In the genomic region with DNA sequence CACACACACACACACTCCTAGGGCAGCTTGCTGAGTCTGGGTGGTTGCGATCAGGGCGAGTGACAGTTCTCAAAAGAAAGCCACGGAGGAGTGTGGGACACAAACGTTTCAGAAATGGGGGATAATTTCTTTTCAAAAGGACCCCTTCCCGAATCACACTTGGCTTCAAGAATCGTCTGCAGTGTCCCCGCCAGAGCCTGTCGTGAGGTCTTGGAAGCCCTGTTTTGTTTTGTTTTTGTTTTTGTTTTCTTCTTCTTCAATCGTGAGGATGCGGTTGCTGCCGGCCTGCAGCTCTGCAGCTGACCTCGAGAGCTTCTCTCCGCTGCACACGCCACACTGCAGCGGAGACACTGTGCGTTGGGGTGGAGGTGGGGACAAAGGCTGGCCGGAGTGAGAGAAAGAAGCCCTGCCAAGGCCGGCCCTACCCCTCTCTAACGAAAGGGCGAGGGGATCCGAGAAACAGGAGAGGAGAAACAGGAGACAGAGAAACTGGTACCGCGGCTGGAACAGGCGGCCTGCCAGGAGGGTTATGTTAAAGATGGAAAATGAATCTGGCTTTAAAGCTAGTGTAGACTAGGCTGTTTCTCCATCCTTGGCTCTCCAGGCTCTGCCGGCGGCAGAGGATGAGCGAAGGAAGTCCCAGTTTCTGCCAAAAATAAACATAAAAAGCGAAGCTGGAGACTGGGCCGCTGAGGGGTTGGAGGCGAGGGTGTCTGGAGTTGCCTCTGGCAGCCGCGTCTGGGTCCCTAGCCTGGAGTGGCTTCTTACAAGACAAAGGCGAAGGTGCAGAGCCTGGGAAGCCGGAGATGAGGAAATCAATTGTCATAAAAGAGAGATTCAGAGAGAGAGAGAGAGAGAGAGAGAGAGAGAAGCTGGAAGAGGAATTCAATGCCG, we compare ENCODE assay signal across 13 mouse cellular contexts. TPM values are rescaled to one million over a fixed set of nuclear protein-coding genes. Genes with fewer than 3 reads are reported as not detected.
DNase-seq lines count a peak whose midpoint lies in the region; ATAC-seq and TF ChIP-seq lines count a peak whose summit lies in the region.
"Had no signal": no experiment of that assay in that cellular context is flagged by ENCODE, and none has a peak within 500 bp of the region (broad histone marks: within the 10 kb centered on the region; RNA-seq: fewer than 3 reads in every experiment).

No protein-coding gene starts in this region.

- no peak overlapping the region for H3K9ac ChIP-seq in lung, embryonic 14.5 days
- H3K9ac ChIP-seq in hindbrain, embryonic 16.5 days (ENCODE audit: low read depth, low read length), result no peak overlapping the region

- WGBS in lung, embryonic 14.5 days, result 1% methylated on average over 35 of the region's 35 CpGs
- WGBS in hindbrain, embryonic 16.5 days, result 2% methylated on average over 35 of the region's 35 CpGs

- no peak for ATAC-seq in lung, embryonic 14.5 days (ENCODE audit: insufficient read depth)
- no peak for ATAC-seq in hindbrain, embryonic 16.5 days

- no peak for TF ChIP-seq CTCF in lung, embryonic 14.5 days (IDR thresholded peaks at IDR 0.05; ENCODE audit: low read depth)
- no peak for TF ChIP-seq CTCF in left cerebral cortex, adult 2 months (IDR thresholded peaks at IDR 0.05)

- intact Hi-C loops in left cerebral cortex, adult 2 months (cut with DNase I), result loop anchor here (1.0 to 5.0 kb wide), 7 partner anchors 260 to 585 kb away; a partner anchor contains a TSS

- H3K27me3 ChIP-seq in lung, embryonic 14.5 days (ENCODE audit: insufficient read depth, low read length), result peaks cover 96% of the 10 kb centered on the region
- peaks cover 72% of the 10 kb centered on the region for H3K27me3 ChIP-seq in hindbrain, embryonic 16.5 days (replicated peaks; ENCODE audit: control insufficient read depth, insufficient read depth, low read length)

- H3K36me3 ChIP-seq in lung, embryonic 14.5 days (ENCODE audit: insufficient read depth), result no peaks in the 10 kb centered on the region
- no peaks in the 10 kb centered on the region for H3K36me3 ChIP-seq in hindbrain, embryonic 16.5 days (ENCODE audit: control insufficient read depth, insufficient read depth, low read length)

- no peak for DNase-seq in lung, embryonic 14.5 days
- no peak for DNase-seq in lung, postnatal 10 days
- peak; percentile 60 for DNase-seq in kidney, postnatal 10 days
- no peak for DNase-seq in left cerebral cortex, adult 9 months (ENCODE audit: low spot score in 2 of 2)
- DNase-seq in left cerebral cortex, adult 2 months (ENCODE audit: extremely low spot score in 1 of 2, low spot score in 2 of 2), result no peak
- no peak for DNase-seq in liver
- DNase-seq: lung, adult 18-20 months; right cerebral cortex, adult 18-20 months had no signal

- no peaks in the 10 kb centered on the region for H3K4me1 ChIP-seq in lung, embryonic 14.5 days (ENCODE audit: insufficient read depth)
- peaks cover 2% of the 10 kb centered on the region; the same call in 1 of the 2 replicates for H3K4me1 ChIP-seq in hindbrain, embryonic 16.5 days (ENCODE audit: control insufficient read depth, insufficient read depth, low read depth, low read length)

- H3K9me3 ChIP-seq in lung, embryonic 14.5 days (ENCODE audit: low read depth, low read length), result no peaks in the 10 kb centered on the region
- H3K9me3 ChIP-seq in hindbrain, embryonic 16.5 days (ENCODE audit: control insufficient read depth, low read length), result no peaks in the 10 kb centered on the region

- H3K27ac ChIP-seq in lung, embryonic 14.5 days (ENCODE audit: low read depth), result no peak overlapping the region
- 0 out of 2 replicates have a peak overlapping the region, but pooled peaks have one; percentile 16 for H3K27ac ChIP-seq in hindbrain, embryonic 16.5 days (ENCODE audit: low read depth, low read length)
- H3K27ac ChIP-seq in left cerebral cortex, adult 2 months, result no peak overlapping the region

- H3K4me3 ChIP-seq in lung, embryonic 14.5 days (ENCODE audit: low read depth, low read length), result no peak overlapping the region
- H3K4me3 ChIP-seq in hindbrain, embryonic 16.5 days (ENCODE audit: low read length), result no peak overlapping the region
- H3K4me3 ChIP-seq in left cerebral cortex, adult 2 months, result no peak overlapping the region
- H3K4me3 ChIP-seq: myocyte had no signal

- H3K4me2 ChIP-seq in lung, embryonic 14.5 days, result peak overlapping the region; percentile 31; the same call in 1 of the 2 replicates
- H3K4me2 ChIP-seq in hindbrain, embryonic 16.5 days (ENCODE audit: low read length), result peak overlapping the region; percentile 24; the same call in 1 of the 2 replicates

RNA-seq across cellular contexts. Expression of a gene that starts 4.3 kb away (rescaled TPM):
- 0.99 and 1.4 TPM in 2 replicates for polyA plus RNA-seq in lung, embryonic 14.5 days (2014; fragmentation: Nextera tagmentation; extraction: Ambion mirVana)
- 15.1 and 15.9 TPM in 2 replicates for polyA plus RNA-seq in hindbrain, embryonic 16.5 days (2015; fragmentation: Nextera tagmentation; extraction: Ambion mirVana)
- total RNA-seq in left cerebral cortex, adult 2 months (2021), result not detected
- total RNA-seq: left cerebral cortex, adult 18-20 months; megakaryocyte-erythroid progenitor cell, adult 5-6 weeks had no signal
- polyA plus RNA-seq: forebrain, embryonic 11.5 days had no signal

RNA-seq across cellular contexts. Expression of a gene that starts 6.1 kb away (rescaled TPM):
- polyA plus RNA-seq in lung, embryonic 14.5 days (2014; fragmentation: Nextera tagmentation; extraction: Ambion mirVana), result 0.08 and 0.22 TPM in 2 replicates
- 1.4 and 5.2 TPM in 2 replicates for polyA plus RNA-seq in hindbrain, embryonic 16.5 days (2015; fragmentation: Nextera tagmentation; extraction: Ambion mirVana)
- total RNA-seq in left cerebral cortex, adult 2 months (2021), result not detected
- total RNA-seq: left cerebral cortex, adult 18-20 months; megakaryocyte-erythroid progenitor cell, adult 5-6 weeks had no signal
- polyA plus RNA-seq: forebrain, embryonic 11.5 days had no signal

RNA-seq across cellular contexts. Expression of a gene that starts 9.0 kb away (rescaled TPM):
- 2.1 and 3.5 TPM in 2 replicates for polyA plus RNA-seq in lung, embryonic 14.5 days (2014; fragmentation: Nextera tagmentation; extraction: Ambion mirVana)
- polyA plus RNA-seq in hindbrain, embryonic 16.5 days (2015; fragmentation: Nextera tagmentation; extraction: Ambion mirVana), result 29.3 and 33.1 TPM in 2 replicates
- not detected for total RNA-seq in left cerebral cortex, adult 2 months (2021)
- total RNA-seq: left cerebral cortex, adult 18-20 months; megakaryocyte-erythroid progenitor cell, adult 5-6 weeks had no signal
- polyA plus RNA-seq: forebrain, embryonic 11.5 days had no signal

RNA-seq across cellular contexts. Expression of a gene that starts 14.9 kb away (rescaled TPM):
- 19.7 and 24.4 TPM in 2 replicates for polyA plus RNA-seq in lung, embryonic 14.5 days (2014; fragmentation: Nextera tagmentation; extraction: Ambion mirVana)
- 49.9 and 53.3 TPM in 2 replicates for polyA plus RNA-seq in hindbrain, embryonic 16.5 days (2015; fragmentation: Nextera tagmentation; extraction: Ambion mirVana)
- not detected for total RNA-seq in left cerebral cortex, adult 2 months (2021)
- total RNA-seq: left cerebral cortex, adult 18-20 months; megakaryocyte-erythroid progenitor cell, adult 5-6 weeks had no signal
- polyA plus RNA-seq: forebrain, embryonic 11.5 days; myocyte had no signal

RNA-seq across cellular contexts. Expression of a gene that starts 25.7 kb away (rescaled TPM):
- 65.9 and 76.1 TPM in 2 replicates for polyA plus RNA-seq in lung, embryonic 14.5 days (2014; fragmentation: Nextera tagmentation; extraction: Ambion mirVana)
- 120 and 133 TPM in 2 replicates for polyA plus RNA-seq in hindbrain, embryonic 16.5 days (2015; fragmentation: Nextera tagmentation; extraction: Ambion mirVana)
- not detected for total RNA-seq in left cerebral cortex, adult 2 months (2021)
- total RNA-seq: left cerebral cortex, adult 18-20 months; megakaryocyte-erythroid progenitor cell, adult 5-6 weeks had no signal
- polyA plus RNA-seq: forebrain, embryonic 11.5 days; myocyte had no signal
